Mouse (Mus musculus) lung, adult 2 months (tissue): ENCODE results near the gene Stradb.

ENCODE experiments used
- CTCF ChIP-seq: fragments of 200-500 bp; IDR thresholded peaks from 2 replicates; pipeline ENCODE4 v1.5.1; 2011; ENCODE audit warnings: mild to moderate bottlenecking, low read length, control low read depth; ENCODE audit not compliant: insufficient read depth
- POLR2A ChIP-seq: fragments of 200-500 bp; IDR thresholded peaks from 2 replicates; pipeline ENCODE4 v1.6.1; 2011; ENCODE audit warnings: low read depth, mild to moderate bottlenecking, control low read depth, low read length, borderline replicate concordance; ENCODE audit errors: extremely low read depth

GRCm38 (mm10) chr1:58993144-58993543 is 19.8 kb downstream of the Stradb start:
- TF ChIP-seq CTCF, result no peak
- TF ChIP-seq POLR2A, result no peak
